In genomic region chr5:101082611-101083010, GRCm38 (mm10) we compare ENCODE assay signal across 16 mouse cellular contexts.
A peak's percentile ranks its signal among the peaks of the same experiment; 100 is the strongest.
DNase-seq lines count a peak whose midpoint lies in the region; ATAC-seq lines count a peak whose summit lies in the region.
"Had no signal": no experiment of that assay in that cellular context is flagged by ENCODE, and none has a peak within 500 bp of the region (broad histone marks: within the 10 kb centered on the region; RNA-seq: fewer than 3 reads in every experiment).

No protein-coding gene starts in this region.

- H3K27me3 ChIP-seq in heart, embryonic 12.5 days (replicated peaks): no peaks in the 10 kb centered on the region
- no peaks in the 10 kb centered on the region for H3K27me3 ChIP-seq in midbrain, embryonic 14.5 days (ENCODE audit: control insufficient read depth, insufficient read depth, low read length)
- no peaks in the 10 kb centered on the region for H3K27me3 ChIP-seq in midbrain, embryonic 11.5 days (ENCODE audit: control insufficient read depth, insufficient read depth, low read length)
- no peaks in the 10 kb centered on the region for H3K27me3 ChIP-seq in forebrain, embryonic 16.5 days (replicated peaks; ENCODE audit: control insufficient read depth, insufficient read depth, low read length)
- H3K27me3 ChIP-seq in neural tube, embryonic 15.5 days (replicated peaks): peaks cover 8% of the 10 kb centered on the region; the same call in 1 of the 2 replicates
- H3K27me3 ChIP-seq in kidney, embryonic 14.5 days (ENCODE audit: control insufficient read depth, insufficient read depth, low read length): no peaks in the 10 kb centered on the region
- H3K27me3 ChIP-seq: kidney, embryonic 15.5 days; limb, embryonic 13.5 days; liver, embryonic 15.5 days had no signal

- H3K4me2 ChIP-seq in heart, embryonic 12.5 days: no peak overlapping the region
- no peak overlapping the region for H3K4me2 ChIP-seq in midbrain, embryonic 14.5 days (ENCODE audit: low read length)
- no peak overlapping the region for H3K4me2 ChIP-seq in midbrain, embryonic 11.5 days
- peak overlapping the region; percentile 28 for H3K4me2 ChIP-seq in forebrain, embryonic 16.5 days (ENCODE audit: low read length)
- H3K4me2 ChIP-seq in neural tube, embryonic 15.5 days: peak overlapping the region; percentile 46
- H3K4me2 ChIP-seq in kidney, embryonic 14.5 days (replicated peaks; ENCODE audit: low read depth, low read length): no peak overlapping the region
- H3K4me2 ChIP-seq: kidney, embryonic 15.5 days; limb, embryonic 13.5 days; liver, embryonic 15.5 days had no signal

- WGBS in heart, embryonic 12.5 days: 78% methylated on average over 20 of the region's 20 CpGs
- WGBS in midbrain, embryonic 14.5 days: 80% methylated on average over 20 of the region's 20 CpGs
- 80% methylated on average over 20 of the region's 20 CpGs for WGBS in midbrain, embryonic 11.5 days
- 43% methylated on average over 20 of the region's 20 CpGs for WGBS in forebrain, embryonic 16.5 days
- 39% methylated on average over 20 of the region's 20 CpGs for WGBS in neural tube, embryonic 15.5 days
- 75% methylated on average over 20 of the region's 20 CpGs for WGBS in kidney, embryonic 14.5 days

- no peak overlapping the region for H3K9ac ChIP-seq in heart, embryonic 12.5 days
- no peak overlapping the region for H3K9ac ChIP-seq in midbrain, embryonic 14.5 days (replicated peaks; ENCODE audit: low read length)
- no peak overlapping the region for H3K9ac ChIP-seq in midbrain, embryonic 11.5 days (ENCODE audit: low read length)
- no peak overlapping the region for H3K9ac ChIP-seq in forebrain, embryonic 16.5 days (replicated peaks; ENCODE audit: low read depth, low read length)
- H3K9ac ChIP-seq in neural tube, embryonic 15.5 days (replicated peaks): no peak overlapping the region
- no peak overlapping the region for H3K9ac ChIP-seq in kidney, embryonic 14.5 days (ENCODE audit: low read depth, low read length)
- H3K9ac ChIP-seq: kidney, embryonic 15.5 days; limb, embryonic 13.5 days; liver, embryonic 15.5 days had no signal

- H3K4me1 ChIP-seq in heart, embryonic 12.5 days (replicated peaks): no peaks in the 10 kb centered on the region
- no peaks in the 10 kb centered on the region for H3K4me1 ChIP-seq in midbrain, embryonic 14.5 days (ENCODE audit: control insufficient read depth, insufficient read depth, low read length)
- H3K4me1 ChIP-seq in midbrain, embryonic 11.5 days (ENCODE audit: control insufficient read depth, insufficient read depth, low read length): no peaks in the 10 kb centered on the region
- H3K4me1 ChIP-seq in forebrain, embryonic 16.5 days (replicated peaks; ENCODE audit: control insufficient read depth, insufficient read depth, low read length): 0 out of 2 replicates have a peak, but pooled peaks cover 5% of the 10 kb centered on the region
- peaks cover 13% of the 10 kb centered on the region for H3K4me1 ChIP-seq in neural tube, embryonic 15.5 days
- no peaks in the 10 kb centered on the region for H3K4me1 ChIP-seq in kidney, embryonic 14.5 days (ENCODE audit: control insufficient read depth, insufficient read depth, low read length)
- H3K4me1 ChIP-seq: kidney, embryonic 15.5 days; limb, embryonic 13.5 days; liver, embryonic 15.5 days had no signal

- 0 out of 2 replicates have a peak, but pooled peaks cover 3% of the 10 kb centered on the region for H3K9me3 ChIP-seq in heart, embryonic 12.5 days (replicated peaks)
- H3K9me3 ChIP-seq in midbrain, embryonic 14.5 days (ENCODE audit: control insufficient read depth, low read length): no peaks in the 10 kb centered on the region
- H3K9me3 ChIP-seq in midbrain, embryonic 11.5 days (ENCODE audit: control insufficient read depth, low read length): no peaks in the 10 kb centered on the region
- H3K9me3 ChIP-seq in forebrain, embryonic 16.5 days (ENCODE audit: control insufficient read depth, low read length): no peaks in the 10 kb centered on the region
- H3K9me3 ChIP-seq in neural tube, embryonic 15.5 days (replicated peaks): no peaks in the 10 kb centered on the region
- no peaks in the 10 kb centered on the region for H3K9me3 ChIP-seq in kidney, embryonic 14.5 days (ENCODE audit: control insufficient read depth, low read length)
- H3K9me3 ChIP-seq: kidney, embryonic 15.5 days; limb, embryonic 13.5 days; liver, embryonic 15.5 days had no signal

- no peak for DNase-seq in heart, adult 9 months (ENCODE audit: low spot score in 2 of 2)
- DNase-seq in midbrain, embryonic 14.5 days: peak; percentile 17
- no peak for DNase-seq in midbrain, embryonic 11.5 days (ENCODE audit: low spot score, missing footprints)
- DNase-seq: cerebellum, postnatal 10 days; heart, adult 2 months; right cerebral cortex, adult 18-20 months; thymus, adult 2 months had no signal

- no peak overlapping the region for H3K4me3 ChIP-seq in heart, embryonic 12.5 days
- no peak overlapping the region for H3K4me3 ChIP-seq in midbrain, embryonic 14.5 days (replicated peaks; ENCODE audit: low read depth, low read length)
- H3K4me3 ChIP-seq in midbrain, embryonic 11.5 days (ENCODE audit: low read depth, low read length): no peak overlapping the region
- 0 out of 2 replicates have a peak overlapping the region, but pooled peaks have one; percentile 3 for H3K4me3 ChIP-seq in forebrain, embryonic 16.5 days (replicated peaks; ENCODE audit: low read length)
- no peak overlapping the region for H3K4me3 ChIP-seq in neural tube, embryonic 15.5 days (replicated peaks)
- no peak overlapping the region for H3K4me3 ChIP-seq in kidney, embryonic 14.5 days (ENCODE audit: low read length)
- H3K4me3 ChIP-seq: heart, adult 2 months; kidney, embryonic 15.5 days; limb, embryonic 13.5 days; liver, embryonic 15.5 days had no signal

- peak; percentile 18; the same call in 1 of the 2 replicates for ATAC-seq in heart, embryonic 12.5 days (ENCODE audit: insufficient number of reproducible peaks, low FRiP score)
- no peak for ATAC-seq in midbrain, embryonic 14.5 days (ENCODE audit: low FRiP score, low TSS enrichment)
- no peak for ATAC-seq in midbrain, embryonic 11.5 days (ENCODE audit: low FRiP score)
- ATAC-seq in forebrain, embryonic 16.5 days: peak; percentile 73
- peak; percentile 81; the same call in 1 of the 2 replicates for ATAC-seq in neural tube, embryonic 15.5 days (ENCODE audit: low FRiP score)
- no peak for ATAC-seq in kidney, embryonic 14.5 days (ENCODE audit: low FRiP score, low TSS enrichment)
- ATAC-seq: lung, postnatal 0 days; Patski had no signal

- no peak overlapping the region for H3K27ac ChIP-seq in heart, embryonic 12.5 days (ENCODE audit: poor library complexity, severe bottlenecking)
- H3K27ac ChIP-seq in midbrain, embryonic 14.5 days (replicated peaks; ENCODE audit: low read depth, low read length): no peak overlapping the region
- no peak overlapping the region for H3K27ac ChIP-seq in midbrain, embryonic 11.5 days (ENCODE audit: low read depth, low read length)
- H3K27ac ChIP-seq in forebrain, embryonic 16.5 days (ENCODE audit: low read length): no peak overlapping the region
- H3K27ac ChIP-seq in neural tube, embryonic 15.5 days (replicated peaks): no peak overlapping the region
- no peak overlapping the region for H3K27ac ChIP-seq in kidney, embryonic 14.5 days (ENCODE audit: low read depth, low read length)
- H3K27ac ChIP-seq: heart, adult 2 months; kidney, embryonic 15.5 days; limb, embryonic 13.5 days; liver, embryonic 15.5 days had no signal

- no peaks in the 10 kb centered on the region for H3K36me3 ChIP-seq in heart, embryonic 12.5 days
- H3K36me3 ChIP-seq in midbrain, embryonic 14.5 days (ENCODE audit: control insufficient read depth, insufficient read depth, low read length): no peaks in the 10 kb centered on the region
- no peaks in the 10 kb centered on the region for H3K36me3 ChIP-seq in midbrain, embryonic 11.5 days (ENCODE audit: control insufficient read depth, insufficient read depth, low read length)
- no peaks in the 10 kb centered on the region for H3K36me3 ChIP-seq in forebrain, embryonic 16.5 days (ENCODE audit: control insufficient read depth, insufficient read depth)
- H3K36me3 ChIP-seq in neural tube, embryonic 15.5 days: no peaks in the 10 kb centered on the region
- no peaks in the 10 kb centered on the region for H3K36me3 ChIP-seq in kidney, embryonic 14.5 days (ENCODE audit: control insufficient read depth, insufficient read depth, low read length)
- H3K36me3 ChIP-seq: kidney, embryonic 15.5 days; limb, embryonic 13.5 days; liver, embryonic 15.5 days had no signal

Comparison
In these comparisons a context has a peak if more than half of its experiments do, and no peak if none do; other contexts are left out.
1. ATAC-seq: peak in heart, embryonic 12.5 days (single experiment), forebrain, embryonic 16.5 days (single experiment) and neural tube, embryonic 15.5 days (single experiment); none in midbrain, embryonic 14.5 days (single experiment), midbrain, embryonic 11.5 days (single experiment) and kidney, embryonic 14.5 days (single experiment).
2. H3K4me2 ChIP-seq: peak in forebrain, embryonic 16.5 days (single experiment) and neural tube, embryonic 15.5 days (single experiment); none in heart, embryonic 12.5 days (single experiment), midbrain, embryonic 14.5 days (single experiment), midbrain, embryonic 11.5 days (single experiment) and kidney, embryonic 14.5 days (single experiment).